Mouse (Mus musculus) stomach, postnatal 0 days (tissue): Measurements from ENCODE around the gene Hspb1.

ENCODE experiments used
- CTCF ChIP-seq: IDR thresholded peaks from 2 replicates; pipeline ENCODE4 v1.5.1; 2016; ENCODE audit warnings: antibody characterized with exemption, low read depth, mild to moderate bottlenecking, moderate library complexity
- EP300 ChIP-seq: optimal IDR thresholded peaks from 2 replicates; pipeline ENCODE3; 2016; ENCODE audit warnings: antibody characterized with exemption

DNA sequence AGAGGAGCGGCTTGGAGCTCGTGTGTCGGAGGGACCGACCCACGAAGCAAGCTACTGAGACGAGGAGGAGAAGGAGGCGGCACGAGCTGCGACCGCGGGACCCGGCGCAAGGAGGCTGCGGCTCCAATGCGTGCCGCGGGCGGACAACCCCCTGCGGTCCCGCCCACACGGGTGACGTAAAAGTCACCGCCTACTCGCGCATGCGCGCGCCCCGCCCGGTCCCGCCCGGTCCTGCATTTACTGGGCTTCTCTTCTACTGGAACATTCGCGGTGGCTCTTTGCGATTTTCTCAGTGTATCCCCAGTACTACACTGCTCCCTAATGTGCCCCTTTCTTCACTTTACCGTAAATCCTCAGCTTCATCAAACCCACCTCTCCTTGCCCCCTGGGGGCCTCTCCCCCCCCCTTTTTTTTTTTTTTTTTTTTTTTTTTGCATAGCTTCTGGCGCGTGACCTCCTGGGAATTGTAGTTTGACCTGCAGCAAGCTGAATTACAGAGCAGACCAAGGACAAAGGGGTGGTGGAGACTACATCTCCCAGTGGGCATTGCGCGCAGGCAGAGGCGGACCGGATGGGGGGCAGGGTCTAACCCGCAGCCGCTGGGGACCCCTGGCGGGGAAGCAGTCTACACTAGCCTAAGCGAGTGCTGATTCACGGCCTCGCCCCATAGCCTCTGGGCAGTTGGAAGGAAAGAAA is 46.9 kb downstream of the Hspb1 start, which contains the start of gene Ywhag:
- TF ChIP-seq CTCF = peak; percentile 82
- TF ChIP-seq EP300 = peak; percentile 94
